Mouse (Mus musculus): ENCODE data around the gene Pink1.

DNA sequence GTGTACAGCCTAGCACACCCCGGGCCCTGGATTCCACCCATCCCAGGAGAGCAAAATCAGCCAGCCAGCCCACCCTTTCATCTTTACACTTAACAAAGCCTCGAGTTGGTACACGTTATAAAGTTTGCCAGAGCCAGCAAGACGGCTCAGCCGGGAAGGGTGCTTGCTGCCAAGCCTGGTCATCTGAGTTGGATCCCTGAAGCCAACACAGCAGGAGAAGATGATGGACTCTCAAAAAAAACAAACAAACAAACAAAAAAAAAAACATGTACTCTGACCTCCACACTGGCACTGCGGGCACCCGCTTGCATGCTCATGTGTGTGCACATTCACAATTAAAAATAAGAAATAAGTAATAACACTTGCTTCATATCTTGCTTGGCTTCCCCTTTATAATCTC is 15.9 kb upstream of the Pink1 start:
- no peak for TF ChIP-seq CTCF (IDR thresholded peaks at IDR 0.05; ENCODE audit: low read depth, low read length)
- TF ChIP-seq GATA1 (IDR thresholded peaks at IDR 0.05; ENCODE audit: borderline replicate concordance, low read length), result no peak

All from G1E (cell line).